Mouse (Mus musculus) lung, adult 2 months (tissue): Measurements from ENCODE around the gene Hoxb4. TPM values are rescaled to one million over a fixed set of nuclear protein-coding genes. Genes with fewer than 3 reads are reported as not detected.

Experiments
- DNase-seq: peaks from one replicate; pipeline ENCODE4 v3.0.0; 2022
- H3K4me1 ChIP-seq: fragments of 200-500 bp; 2 replicates; pipeline ENCODE4 v1.6.1; 2011; ENCODE audit warnings: low read length; ENCODE audit not compliant: control insufficient read depth, insufficient read depth
- H3K4me3 ChIP-seq: fragments of 200-500 bp; replicated peaks from 2 replicates; pipeline ENCODE3; 2011; ENCODE audit warnings: low read depth, mild to moderate bottlenecking, control low read depth, low read length; ENCODE audit errors: extremely low read depth
- CTCF ChIP-seq: fragments of 200-500 bp; IDR thresholded peaks from 2 replicates; pipeline ENCODE4 v1.5.1; 2011; ENCODE audit warnings: mild to moderate bottlenecking, low read length, control low read depth; ENCODE audit not compliant: insufficient read depth
- POLR2A ChIP-seq: fragments of 200-500 bp; IDR thresholded peaks from 2 replicates; pipeline ENCODE4 v1.6.1; 2011; ENCODE audit warnings: low read depth, mild to moderate bottlenecking, control low read depth, low read length, borderline replicate concordance; ENCODE audit errors: extremely low read depth
- WGBS: fragments of 180-500 bp; shearing (Covaris S2); methylation state at CpG from one replicate; pipeline ENCODE4 v1.1.7; 2018; 5-methylcytosine and 5-hydroxymethylcytosine counted together
- polyA plus RNA-seq: library from polyadenylated mRNA; depleted of rRNA; stranded (reverse); fragments of >200 nt; gene quantifications from 2 replicates; pipeline ENCODE4 v1.2.3, GENCODE M21; 2012

Hoxb4 gene
- polyA plus RNA-seq, 1 experiment = 9.9 TPM

DNA sequence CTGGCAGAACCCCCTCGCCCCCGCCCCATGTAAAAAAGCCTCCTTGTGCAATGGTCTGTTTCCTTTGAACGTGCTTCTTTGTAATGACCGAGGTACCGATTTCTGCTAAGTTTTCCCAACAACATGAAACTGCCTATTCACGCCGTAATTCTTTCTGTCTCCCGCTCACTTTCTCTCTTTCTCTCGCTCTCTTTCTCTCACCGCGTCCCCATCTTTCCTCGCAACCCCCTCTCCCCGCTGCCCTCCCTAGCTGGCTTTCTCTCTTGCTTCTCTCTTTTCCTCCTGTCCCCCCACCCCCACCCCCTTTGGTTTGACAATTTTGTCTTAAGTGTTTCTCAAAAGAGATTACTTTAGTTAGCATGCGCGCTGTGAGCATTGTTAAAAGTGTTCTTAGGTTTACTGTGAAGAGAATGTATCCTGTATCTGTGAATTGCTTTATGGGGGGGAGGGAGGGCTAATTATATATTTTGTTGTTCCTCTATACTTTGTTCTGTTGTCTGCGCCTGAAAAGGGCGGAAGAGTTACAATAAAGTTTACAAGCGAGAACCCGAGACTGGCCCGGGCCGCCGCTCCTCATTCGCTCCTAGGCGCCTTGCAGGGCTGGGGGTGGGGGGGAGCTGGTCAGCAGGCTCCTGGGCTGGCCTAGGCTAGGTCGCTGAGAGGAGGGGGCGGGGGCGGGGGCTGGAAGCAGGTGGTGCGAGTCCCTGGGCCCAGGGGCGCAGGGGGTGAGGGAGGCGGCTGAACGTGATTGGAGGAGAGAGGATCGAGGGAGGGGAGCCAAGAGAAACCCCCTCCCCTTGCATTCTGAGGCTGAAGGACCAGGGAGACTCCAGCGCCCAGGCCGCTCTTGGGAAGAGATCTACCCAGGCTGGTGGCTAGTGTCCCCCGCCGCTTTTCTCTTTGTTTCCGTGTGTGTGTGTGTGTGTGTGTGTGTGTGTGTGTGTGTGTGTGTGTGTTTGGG lies 33.0 kb upstream of the Hoxb4 start:
- no peak for TF ChIP-seq POLR2A
- no peak for TF ChIP-seq CTCF
- 5% methylated on average over 37 of the region's 37 CpGs for WGBS
- 0 out of 2 replicates have a peak, but pooled peaks cover 2% of the 10 kb centered on the region for H3K4me1 ChIP-seq
- no peak for DNase-seq
- H3K4me3 ChIP-seq = peak overlapping the region; percentile 37

GRCm38 (mm10) chr11:96285771-96286738 lies 32.0 kb upstream of the Hoxb4 start, which contains the start of gene Hoxb7:
Gene Hoxb7, plus strand, starts transcription at chr11:96286623.
- H3K4me1 ChIP-seq = 0 out of 2 replicates have a peak, but pooled peaks cover 2% of the 10 kb centered on the region
- 4% methylated on average over 43 of the region's 43 CpGs for WGBS
- H3K4me3 ChIP-seq = peak within 1 kb of the TSS; percentile 41
- TF ChIP-seq POLR2A = no peak
- TF ChIP-seq CTCF = no peak
- DNase-seq = no peak

DNA sequence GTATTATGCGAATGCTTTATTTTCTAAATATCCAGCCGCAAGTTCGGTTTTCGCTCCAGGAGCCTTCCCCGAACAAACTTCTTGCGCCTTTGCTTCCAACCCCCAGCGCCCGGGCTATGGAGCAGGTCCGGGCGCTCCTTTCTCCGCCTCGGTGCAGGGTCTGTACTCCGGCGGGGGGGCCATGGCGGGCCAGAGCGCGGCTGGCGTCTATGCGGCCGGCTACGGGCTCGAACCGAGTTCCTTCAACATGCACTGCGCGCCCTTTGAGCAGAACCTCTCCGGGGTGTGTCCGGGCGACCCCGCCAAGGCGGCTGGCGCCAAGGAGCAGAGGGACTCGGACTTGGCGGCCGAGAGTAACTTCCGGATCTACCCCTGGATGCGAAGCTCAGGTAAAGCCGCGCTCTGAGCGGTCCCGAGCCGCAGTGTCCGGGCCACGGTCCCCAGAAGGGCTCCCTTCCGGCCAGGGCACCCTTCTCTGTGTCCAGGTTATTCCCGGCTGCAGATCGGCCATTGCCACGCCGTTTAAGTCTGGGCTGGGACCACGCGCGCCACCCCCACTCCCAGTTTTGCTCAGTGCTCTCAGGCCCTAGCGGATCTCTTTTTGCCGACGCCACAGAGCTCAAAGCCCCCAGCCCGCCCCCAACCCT lies 31.2 kb upstream of the Hoxb4 start:
- no peak for DNase-seq
- no peak for TF ChIP-seq CTCF
- TF ChIP-seq POLR2A = no peak
- 3% methylated on average over 55 of the region's 55 CpGs for WGBS
- H3K4me1 ChIP-seq = 0 out of 2 replicates have a peak, but pooled peaks cover 2% of the 10 kb centered on the region
- H3K4me3 ChIP-seq = peak overlapping the region; percentile 41

DNA sequence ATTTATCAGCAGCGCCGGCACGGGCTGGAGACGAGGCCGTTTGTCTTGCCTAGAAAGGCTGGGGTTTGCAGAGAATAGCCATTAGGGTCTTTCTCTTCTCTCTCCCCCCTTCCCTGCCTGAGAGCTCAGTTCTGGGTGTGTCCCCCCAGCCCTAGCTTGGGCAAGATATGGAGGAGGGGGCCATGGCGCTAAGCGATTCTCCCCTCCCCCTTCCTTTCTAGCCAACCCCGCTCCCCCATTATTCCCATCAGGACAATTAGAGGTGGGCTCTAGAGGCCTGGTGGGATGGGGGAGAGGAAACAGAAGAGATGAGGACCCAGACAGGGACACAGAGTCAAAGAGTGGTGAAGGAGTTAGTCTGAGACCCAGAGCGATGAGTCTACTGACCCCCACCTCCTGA lies 30.7 kb upstream of the Hoxb4 start:
- TF ChIP-seq POLR2A = no peak
- no peak for TF ChIP-seq CTCF
- no peak for DNase-seq
- no peak overlapping the region for H3K4me3 ChIP-seq
- 0 out of 2 replicates have a peak, but pooled peaks cover 2% of the 10 kb centered on the region for H3K4me1 ChIP-seq
- 23% methylated on average over 9 of the region's 9 CpGs for WGBS

DNA sequence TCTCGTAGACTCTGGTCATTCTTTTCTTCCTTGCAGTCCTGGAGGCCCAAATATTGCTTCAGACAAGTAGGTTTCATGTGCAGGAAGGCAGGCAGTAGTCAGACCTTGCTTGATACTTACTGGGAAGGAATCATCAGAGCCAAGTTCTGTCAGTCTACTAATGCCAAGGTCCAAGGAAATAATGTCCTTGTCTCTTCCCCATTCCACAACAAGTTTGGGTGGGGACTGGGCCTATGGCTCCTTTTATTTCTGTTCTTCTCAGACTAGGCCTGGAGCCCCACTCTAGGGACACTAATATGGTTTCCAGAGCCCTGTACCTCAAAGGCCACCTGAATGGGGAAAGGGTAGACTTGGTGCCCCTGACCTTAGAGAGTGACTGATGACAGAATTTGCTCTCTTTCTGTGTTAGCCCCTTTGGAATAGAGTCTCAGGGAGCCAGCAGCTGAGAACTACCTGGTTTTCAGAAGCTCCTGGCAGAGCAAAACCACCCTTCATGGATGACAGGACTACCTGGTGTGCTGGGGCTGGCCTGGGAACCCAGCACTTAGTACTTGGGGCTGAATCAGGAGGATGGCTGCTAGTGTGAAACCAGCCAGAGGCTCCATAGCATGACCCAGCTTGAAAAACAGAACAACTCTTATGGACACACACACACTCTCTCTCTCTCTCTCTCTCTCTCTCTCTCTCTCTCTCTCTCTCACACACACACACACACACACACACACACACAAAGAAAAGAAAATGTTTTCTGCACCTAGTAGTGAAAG lies 29.4 kb upstream of the Hoxb4 start:
- no peak for DNase-seq
- Histone ChIP-seq H3K4me3 (no peak overlapping the region), H3K4me1 (no peaks in the 10 kb centered on the region)
- WGBS = 55% methylated on average over 1 of the region's 1 CpGs
- no peak for TF ChIP-seq CTCF
- no peak for TF ChIP-seq POLR2A

- no peaks in the 10 kb centered on the region for H3K4me1 ChIP-seq
- TF ChIP-seq POLR2A (no peak), CTCF (no peak)
- H3K4me3 ChIP-seq = no peak overlapping the region
- DNase-seq = no peak
- 54% methylated on average over 21 of the region's 21 CpGs for whole genome bisulfite sequencing
Observed at GRCm38 (mm10) chr11:96289293-96289692, 28.8 kb upstream of the Hoxb4 start.

- Histone ChIP-seq H3K4me1 (peaks cover 3% of the 10 kb centered on the region; the same call in 1 of the 2 replicates), H3K4me3 (no peak overlapping the region)
- no peak for DNase-seq
- WGBS = 57% methylated on average over 6 of the region's 6 CpGs
- TF ChIP-seq CTCF (no peak), POLR2A (no peak)
Observed at GRCm38 (mm10) chr11:96289837-96290236, 28.2 kb upstream of the Hoxb4 start.

DNA sequence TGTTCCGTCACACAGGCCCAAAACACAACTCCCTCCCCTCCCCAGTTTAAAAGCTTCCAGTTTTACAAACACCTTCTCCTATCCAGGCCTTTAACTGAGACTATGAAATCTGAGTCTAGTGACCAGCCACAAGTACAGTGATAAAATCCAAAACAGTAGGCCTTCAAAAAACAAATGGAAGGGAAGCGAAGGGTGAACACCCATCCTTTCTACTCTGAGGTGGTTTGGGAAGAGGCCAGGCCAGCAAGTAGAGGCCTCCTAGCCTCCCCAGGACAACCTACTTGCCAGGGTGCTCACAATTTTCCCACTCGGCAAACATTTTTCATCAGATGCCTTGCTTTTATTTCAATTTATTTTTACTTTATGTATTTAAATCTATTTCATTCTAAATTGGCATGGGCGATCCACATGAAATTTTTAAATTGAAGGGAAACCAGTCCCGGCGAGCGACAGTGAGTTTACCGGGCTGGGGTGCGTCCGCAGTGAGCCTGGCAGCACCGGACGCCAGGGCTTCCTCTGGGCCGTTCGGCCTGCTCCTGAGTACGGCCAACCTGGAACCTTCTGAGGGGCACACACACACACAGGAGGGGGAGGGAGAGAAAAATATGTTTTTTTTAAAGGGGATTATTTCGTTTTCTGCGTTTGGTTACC lies 27.2 kb upstream of the Hoxb4 start:
- WGBS = 54% methylated on average over 17 of the region's 17 CpGs
- H3K4me1 ChIP-seq = peaks cover 4% of the 10 kb centered on the region; the same call in 1 of the 2 replicates
- no peak for DNase-seq
- TF ChIP-seq POLR2A (no peak), CTCF (no peak)
- H3K4me3 ChIP-seq = no peak overlapping the region
